Mouse (Mus musculus) erythroblast, embryonic 14.5 days (primary cell): ENCODE measurements at regions not wholly inside any gene's neighbourhood (a gene's known extent, or its start where the extent isn't known, plus 50 kb on each side); places are given as distances from the start of the nearest gene placed in this dataset.

Experiments used
- GATA1 ChIP-seq: IDR thresholded peaks from 2 replicates; pipeline ENCODE4 v1.6.1; 2012; ENCODE audit warnings: low read length, inconsistent platforms, mixed read lengths
- TAL1 ChIP-seq: IDR thresholded peaks from 3 replicates; pipeline ENCODE4 v1.6.1; 2012; ENCODE audit warnings: low read length, inconsistent platforms, mixed read lengths

GRCm38 (mm10) chr16:30827901-30828608 lies 228.5 kb downstream of the Fam43a start:
- no peak for TF ChIP-seq TAL1
- TF ChIP-seq GATA1: no peak
